Mouse (Mus musculus) E14TG2a.4 (cell line): ENCODE measurements at regions not wholly inside any gene's neighbourhood (a gene's known extent, or its start where the extent isn't known, plus 50 kb on each side); places are given as distances from the start of the nearest gene placed in this dataset.

ENCODE experiments used
- CTCF ChIP-seq: conservative IDR thresholded peaks from 2 replicates; pipeline ENCODE4 v1.5.1; 2014; ENCODE audit warnings: low read length
- NANOG ChIP-seq: IDR thresholded peaks from 2 replicates; pipeline ENCODE4 v1.6.1; 2014; ENCODE audit warnings: borderline replicate concordance, low read length, mixed read lengths

DNA sequence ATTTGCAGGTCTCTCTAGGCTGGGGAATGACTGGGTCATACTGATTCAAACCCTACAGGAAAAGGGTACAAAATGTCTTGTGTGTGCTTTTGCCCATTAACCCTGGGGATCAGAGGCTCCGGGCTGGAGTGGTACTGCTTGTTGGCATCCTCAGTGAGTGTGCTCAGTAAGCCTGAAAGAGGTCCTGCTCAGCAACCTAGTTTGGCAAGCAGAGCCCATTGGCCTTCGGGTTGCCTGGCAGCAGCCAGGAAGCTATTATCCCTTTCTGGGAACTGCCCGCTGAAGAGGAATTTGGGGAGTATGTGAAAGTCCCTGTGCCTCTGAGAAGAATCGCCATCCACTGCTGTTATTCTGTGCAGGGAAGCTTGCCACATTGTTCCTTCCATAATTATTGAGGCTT is 117.1 kb downstream of the Amer3 start:
- TF ChIP-seq CTCF: no peak
- no peak for TF ChIP-seq NANOG
